Comparison of ENCODE assay signal across 8 mouse cellular contexts in genomic region chr12:70477593-70478287, GRCm38 (mm10). TPM values are rescaled to one million over a fixed set of nuclear protein-coding genes. Genes with fewer than 3 reads are reported as not detected.
DNase-seq lines count a peak whose midpoint lies in the region; ATAC-seq lines count a peak whose summit lies in the region.

No protein-coding gene starts in this region.

- peak; percentile 68 for ATAC-seq in common myeloid progenitor, adult 5-6 weeks (replicated peaks; ENCODE audit: low read depth, poor library complexity, severe bottlenecking)
- peak; percentile 86 for ATAC-seq in granulocyte monocyte progenitor cell, adult 5-6 weeks (replicated peaks; ENCODE audit: poor library complexity, severe bottlenecking)
- peak; percentile 89 for ATAC-seq in megakaryocyte-erythroid progenitor cell, adult 5-6 weeks (replicated peaks; ENCODE audit: low FRiP score, low TSS enrichment, poor library complexity, severe bottlenecking)

- H3K36me3 ChIP-seq in heart, embryonic 10.5 days = no peaks in the 10 kb centered on the region

- H3K9me3 ChIP-seq in heart, embryonic 10.5 days = no peaks in the 10 kb centered on the region

- no peak overlapping the region for H3K27ac ChIP-seq in heart, embryonic 10.5 days

- no peak overlapping the region for H3K4me3 ChIP-seq in heart, embryonic 10.5 days

- no peaks in the 10 kb centered on the region for H3K4me1 ChIP-seq in heart, embryonic 10.5 days

- peak; percentile 96 for DNase-seq in heart, adult 11 months
- DNase-seq in heart, embryonic 10.5 days (ENCODE audit: low spot score) = no peak
- DNase-seq in NIH3T3 (ENCODE audit: low read depth) = peak; percentile 56
- peak; percentile 49 for DNase-seq in left cerebral cortex, adult 11 months (ENCODE audit: low spot score)
- DNase-seq in thymus, adult 18-20 months = peak; percentile 16 to 19

- 77% methylated on average over 16 of the region's 16 CpGs for WGBS in heart, embryonic 10.5 days

- H3K27me3 ChIP-seq in heart, embryonic 10.5 days (ENCODE audit: insufficient read depth, poor library complexity, severe bottlenecking) = no peaks in the 10 kb centered on the region

RNA-seq across cellular contexts. Expression of gene Tmx1, which starts 24.8 kb away (rescaled TPM):
- polyA plus RNA-seq in heart, embryonic 10.5 days (2016; fragmentation: Nextera tagmentation; extraction: Ambion mirVana) = 105 and 108 TPM in 2 replicates
- total RNA-seq in common myeloid progenitor, adult 5-6 weeks (2017) = 97.5 and 108 TPM in 2 replicates
- 40.2 and 49.4 TPM in 2 replicates for total RNA-seq in granulocyte monocyte progenitor cell, adult 5-6 weeks (2014; fragmentation: Nextera tagmentation)
- total RNA-seq in granulocyte monocyte progenitor cell, adult 5-6 weeks (2017) = 92.6 and 103 TPM in 2 replicates
- total RNA-seq in megakaryocyte-erythroid progenitor cell, adult 5-6 weeks (2014; fragmentation: Nextera tagmentation) = 46.7 and 61.9 TPM in 2 replicates
- 107 and 155 TPM in 2 replicates for total RNA-seq in megakaryocyte-erythroid progenitor cell, adult 5-6 weeks (2017)
